Mouse (Mus musculus) spleen, postnatal 14 days (tissue): ENCODE data around the gene Fbxo7.

Source experiments
- DNase-seq, 2 experiments: peaks; one replicate each; pipeline ENCODE4 v3.0.0; 2021 to 2022; ENCODE audit warnings: low spot score in 2 of 2

The Fbxo7 gene

GRCm38 (mm10) chr10:86078761-86079160 is 57.0 kb downstream of the Fbxo7 start:
- DNase-seq = no peak

- DNase-seq = no peak
Observed at GRCm38 (mm10) chr10:86079921-86080320, 58.1 kb downstream of the Fbxo7 start.

- DNase-seq = no peak
Observed at GRCm38 (mm10) chr10:86091919-86092318, 70.1 kb downstream of the Fbxo7 start.

- no peak for DNase-seq
Observed at GRCm38 (mm10) chr10:86093109-86094035, 71.6 kb downstream of the Fbxo7 start.

- no peak for DNase-seq
Observed at GRCm38 (mm10) chr10:86098363-86098762, 76.6 kb downstream of the Fbxo7 start.

GRCm38 (mm10) chr10:86100281-86100851 is 78.6 kb downstream of the Fbxo7 start:
- DNase-seq = no peak
